Comparison of ENCODE assay signal across 21 mouse cellular contexts in the genomic region with DNA sequence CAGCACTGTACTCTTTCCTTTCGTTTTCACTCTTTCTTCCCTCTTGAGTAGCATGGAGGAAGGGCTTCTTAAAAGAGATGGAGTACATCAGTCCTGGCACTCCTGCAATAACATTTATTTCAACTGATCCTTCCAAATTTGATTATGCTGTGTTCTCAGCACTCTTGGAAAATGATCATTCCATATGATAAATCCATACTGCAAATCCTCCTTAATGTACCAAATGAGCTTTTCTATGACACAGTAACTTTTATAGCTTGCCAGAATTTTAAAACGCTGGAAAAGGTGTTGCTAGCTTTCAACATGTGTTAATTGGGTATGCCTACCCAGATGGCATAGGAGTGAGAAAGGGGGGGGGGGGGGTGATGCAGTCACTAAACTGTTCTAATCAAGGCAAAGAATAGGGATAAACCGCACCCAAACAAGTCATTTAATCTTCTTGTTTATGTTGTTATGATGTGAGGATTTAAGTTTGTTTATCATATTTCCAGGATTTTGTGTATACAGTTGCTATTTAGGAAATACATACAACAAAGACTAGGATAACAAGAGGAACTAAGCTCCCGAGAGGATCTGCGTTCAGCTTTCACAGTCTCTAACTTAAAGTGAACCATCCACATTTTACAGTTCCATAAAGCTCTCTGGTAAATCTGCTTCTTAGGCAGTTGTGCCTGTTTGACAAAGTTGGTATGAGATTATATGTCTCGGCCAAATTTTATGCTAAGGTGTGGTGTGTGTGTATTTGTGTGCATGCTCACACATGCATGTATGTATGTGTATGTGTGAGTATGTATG.
DNase-seq lines count a peak whose midpoint lies in the region; ATAC-seq lines count a peak whose summit lies in the region.
"Had no signal": no experiment of that assay in that cellular context is flagged by ENCODE, and none has a peak within 500 bp of the region (broad histone marks: within the 10 kb centered on the region; RNA-seq: fewer than 3 reads in every experiment).

No protein-coding gene starts in this region.

- H3K4me2 ChIP-seq in midbrain, embryonic 11.5 days = no peak overlapping the region
- H3K4me2 ChIP-seq in midbrain, embryonic 14.5 days (ENCODE audit: low read length) = no peak overlapping the region
- H3K4me2 ChIP-seq in forebrain, embryonic 16.5 days (ENCODE audit: low read length) = no peak overlapping the region
- H3K4me2 ChIP-seq: embryonic facial prominence, embryonic 15.5 days; heart, embryonic 11.5 days; heart, embryonic 15.5 days; hindbrain, embryonic 13.5 days had no signal

- H3K9me3 ChIP-seq in midbrain, embryonic 11.5 days (ENCODE audit: control insufficient read depth, low read length) = no peaks in the 10 kb centered on the region
- H3K9me3 ChIP-seq in midbrain, embryonic 14.5 days (ENCODE audit: control insufficient read depth, low read length) = no peaks in the 10 kb centered on the region
- no peaks in the 10 kb centered on the region for H3K9me3 ChIP-seq in forebrain, embryonic 16.5 days (ENCODE audit: control insufficient read depth, low read length)
- H3K9me3 ChIP-seq: embryonic facial prominence, embryonic 15.5 days; heart, embryonic 15.5 days; hindbrain, embryonic 13.5 days had no signal

- H3K4me3 ChIP-seq in midbrain, embryonic 11.5 days (ENCODE audit: low read depth, low read length) = no peak overlapping the region
- H3K4me3 ChIP-seq in midbrain, embryonic 14.5 days (replicated peaks; ENCODE audit: low read depth, low read length) = no peak overlapping the region
- H3K4me3 ChIP-seq in forebrain, embryonic 16.5 days (replicated peaks; ENCODE audit: low read length) = no peak overlapping the region
- H3K4me3 ChIP-seq: embryonic facial prominence, embryonic 15.5 days; erythroblast, embryonic 14.5 days; heart, adult 2 months; heart, embryonic 15.5 days; hindbrain, embryonic 13.5 days had no signal

- no peak for DNase-seq in frontal cortex, postnatal 10 days (ENCODE audit: low spot score in 2 of 2)
- DNase-seq in midbrain, embryonic 11.5 days (ENCODE audit: low spot score, missing footprints) = peak; percentile 23
- no peak for DNase-seq in midbrain, embryonic 14.5 days
- DNase-seq in heart, adult 11 months = no peak
- DNase-seq in adrenal gland, postnatal 36 days = no peak
- DNase-seq: adrenal gland, adult 8-10 months; cerebellum, adult 18-20 months; cerebellum, adult 9-11 months; embryo, embryonic 11 days; gastrocnemius, postnatal 10 days; heart, adult 2 months; heart, postnatal 14 days; kidney, adult 11 months had no signal

- no peaks in the 10 kb centered on the region for H3K27me3 ChIP-seq in midbrain, embryonic 11.5 days (ENCODE audit: control insufficient read depth, insufficient read depth, low read length)
- no peaks in the 10 kb centered on the region for H3K27me3 ChIP-seq in midbrain, embryonic 14.5 days (ENCODE audit: control insufficient read depth, insufficient read depth, low read length)
- no peaks in the 10 kb centered on the region for H3K27me3 ChIP-seq in forebrain, embryonic 16.5 days (replicated peaks; ENCODE audit: control insufficient read depth, insufficient read depth, low read length)
- H3K27me3 ChIP-seq: embryonic facial prominence, embryonic 15.5 days; heart, embryonic 15.5 days; hindbrain, embryonic 13.5 days had no signal

- H3K4me1 ChIP-seq in midbrain, embryonic 11.5 days (ENCODE audit: control insufficient read depth, insufficient read depth, low read length) = no peaks in the 10 kb centered on the region
- no peaks in the 10 kb centered on the region for H3K4me1 ChIP-seq in midbrain, embryonic 14.5 days (ENCODE audit: control insufficient read depth, insufficient read depth, low read length)
- peaks cover 3% of the 10 kb centered on the region; the same call in 1 of the 2 replicates for H3K4me1 ChIP-seq in forebrain, embryonic 16.5 days (replicated peaks; ENCODE audit: control insufficient read depth, insufficient read depth, low read length)
- H3K4me1 ChIP-seq: embryonic facial prominence, embryonic 15.5 days; heart, embryonic 15.5 days; hindbrain, embryonic 13.5 days had no signal

- H3K9ac ChIP-seq in midbrain, embryonic 11.5 days (ENCODE audit: low read length) = no peak overlapping the region
- H3K9ac ChIP-seq in midbrain, embryonic 14.5 days (replicated peaks; ENCODE audit: low read length) = no peak overlapping the region
- no peak overlapping the region for H3K9ac ChIP-seq in forebrain, embryonic 16.5 days (replicated peaks; ENCODE audit: low read depth, low read length)
- H3K9ac ChIP-seq: embryonic facial prominence, embryonic 15.5 days; heart, embryonic 15.5 days; hindbrain, embryonic 13.5 days had no signal

- no peak overlapping the region for H3K27ac ChIP-seq in midbrain, embryonic 11.5 days (ENCODE audit: low read depth, low read length)
- H3K27ac ChIP-seq in midbrain, embryonic 14.5 days (replicated peaks; ENCODE audit: low read depth, low read length) = no peak overlapping the region
- H3K27ac ChIP-seq in forebrain, embryonic 16.5 days (ENCODE audit: low read length) = peak overlapping the region; percentile 60
- H3K27ac ChIP-seq: embryonic facial prominence, embryonic 15.5 days; heart, adult 2 months; heart, embryonic 15.5 days; hindbrain, embryonic 13.5 days; hindbrain, postnatal 0 days had no signal

- WGBS in midbrain, embryonic 11.5 days = 88% methylated on average over 6 of the region's 6 CpGs
- WGBS in midbrain, embryonic 14.5 days = 89% methylated on average over 6 of the region's 6 CpGs
- 58% methylated on average over 6 of the region's 6 CpGs for WGBS in forebrain, embryonic 16.5 days

- peak; percentile 84 for ATAC-seq in frontal cortex, adult (ENCODE audit: low TSS enrichment)
- no peak for ATAC-seq in midbrain, embryonic 11.5 days (ENCODE audit: low FRiP score)
- ATAC-seq in midbrain, embryonic 14.5 days (ENCODE audit: low FRiP score, low TSS enrichment) = no peak
- peak; percentile 85 for ATAC-seq in forebrain, embryonic 16.5 days
- ATAC-seq: hindbrain, postnatal 0 days had no signal

- H3K36me3 ChIP-seq in midbrain, embryonic 11.5 days (ENCODE audit: control insufficient read depth, insufficient read depth, low read length) = no peaks in the 10 kb centered on the region
- H3K36me3 ChIP-seq in midbrain, embryonic 14.5 days (ENCODE audit: control insufficient read depth, insufficient read depth, low read length) = no peaks in the 10 kb centered on the region
- H3K36me3 ChIP-seq in forebrain, embryonic 16.5 days (ENCODE audit: control insufficient read depth, insufficient read depth) = no peaks in the 10 kb centered on the region
- H3K36me3 ChIP-seq: embryonic facial prominence, embryonic 15.5 days; heart, embryonic 15.5 days; hindbrain, embryonic 13.5 days had no signal

Comparison
In these comparisons a context has a peak if more than half of its experiments do, and no peak if none do; other contexts are left out.
1. ATAC-seq: peak in frontal cortex, adult (single experiment) and forebrain, embryonic 16.5 days (single experiment); none in midbrain, embryonic 11.5 days (single experiment) and midbrain, embryonic 14.5 days (single experiment).